Mouse (Mus musculus) CD4-positive helper T cell, adult 2 months (primary cell): ENCODE measurements around the gene Amn.

Experiments
- DNase-seq: peaks from one replicate; pipeline ENCODE4 v3.0.0-alpha.2; 2012; ENCODE audit warnings: low read depth, missing footprints, low spot score

Amn gene

GRCm38 (mm10) chr12:111270629-111271277 lies at the start of gene Amn:
TSS of gene Amn (plus strand) at chr12:111271095.
- no peak for DNase-seq

- peak; percentile 25 for DNase-seq
These were observed 45.6 kb upstream of the Amn start for GRCm38 (mm10) chr12:111225197-111225780.

- DNase-seq = no peak
These were observed 43.5 kb upstream of the Amn start for GRCm38 (mm10) chr12:111227410-111227809.

- DNase-seq = no peak
These were observed 42.4 kb upstream of the Amn start for GRCm38 (mm10) chr12:111228488-111228887.

GRCm38 (mm10) chr12:111230793-111231192 lies 40.1 kb upstream of the Amn start:
- no peak for DNase-seq

GRCm38 (mm10) chr12:111233798-111234197 lies 37.1 kb upstream of the Amn start:
- no peak for DNase-seq

GRCm38 (mm10) chr12:111234383-111234782 lies 36.5 kb upstream of the Amn start:
- no peak for DNase-seq

GRCm38 (mm10) chr12:111235631-111236030 lies 35.3 kb upstream of the Amn start:
- no peak for DNase-seq

GRCm38 (mm10) chr12:111237611-111238188 lies 33.2 kb upstream of the Amn start:
- no peak for DNase-seq

- DNase-seq = no peak
These were observed 32.5 kb upstream of the Amn start for GRCm38 (mm10) chr12:111238345-111238744.

- peak; percentile 45 for DNase-seq
These were observed 32.1 kb upstream of the Amn start for GRCm38 (mm10) chr12:111238778-111239177.

GRCm38 (mm10) chr12:111239930-111240329 lies 31.0 kb upstream of the Amn start:
- no peak for DNase-seq

GRCm38 (mm10) chr12:111241916-111242315 lies 29.0 kb upstream of the Amn start:
- DNase-seq = no peak

GRCm38 (mm10) chr12:111242346-111242745 lies 28.5 kb upstream of the Amn start:
- DNase-seq = no peak

GRCm38 (mm10) chr12:111243733-111244132 lies 27.2 kb upstream of the Amn start:
- DNase-seq = no peak

- DNase-seq = no peak
These were observed 25.8 kb upstream of the Amn start for GRCm38 (mm10) chr12:111245070-111245469.

GRCm38 (mm10) chr12:111246808-111247464 lies 24.0 kb upstream of the Amn start:
- DNase-seq = no peak

GRCm38 (mm10) chr12:111249095-111249494 lies 21.8 kb upstream of the Amn start:
- no peak for DNase-seq

- no peak for DNase-seq
These were observed 20.8 kb upstream of the Amn start for GRCm38 (mm10) chr12:111250116-111250515.

GRCm38 (mm10) chr12:111251227-111251626 lies 19.7 kb upstream of the Amn start:
- no peak for DNase-seq

GRCm38 (mm10) chr12:111263650-111264049 lies 7.2 kb upstream of the Amn start:
- DNase-seq = no peak

GRCm38 (mm10) chr12:111265212-111265611 lies 5.7 kb upstream of the Amn start:
- DNase-seq = no peak

GRCm38 (mm10) chr12:111266592-111266991 lies 4.3 kb upstream of the Amn start:
- DNase-seq = no peak
